Mouse (Mus musculus): ENCODE measurements at regions not wholly inside any gene's neighbourhood (a gene's known extent, or its start where the extent isn't known, plus 50 kb on each side); places are given as distances from the start of the nearest gene placed in this dataset.

DNA sequence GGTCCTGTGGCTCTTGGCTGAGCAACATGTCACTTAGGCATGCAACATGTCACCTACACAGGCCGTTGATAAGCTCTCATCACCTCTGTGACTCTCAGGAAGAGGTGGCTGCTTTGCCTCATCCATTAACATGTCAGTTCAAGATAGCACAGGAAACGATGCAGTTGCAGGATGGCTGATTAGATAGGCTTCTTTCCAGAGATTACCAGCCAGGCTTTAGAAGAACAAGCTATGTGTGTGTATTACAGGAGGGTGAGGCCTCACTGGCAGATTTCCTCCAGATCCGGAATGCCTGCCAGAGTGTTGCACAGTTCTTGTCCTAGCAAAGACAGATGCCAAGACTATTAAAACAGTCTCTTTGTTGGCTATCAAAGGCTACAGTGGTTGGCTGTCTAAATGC lies 220.2 kb upstream of the Ank start:
- ATAC-seq (replicated peaks; ENCODE audit: low FRiP score, poor library complexity, severe bottlenecking) = no peak

DNA sequence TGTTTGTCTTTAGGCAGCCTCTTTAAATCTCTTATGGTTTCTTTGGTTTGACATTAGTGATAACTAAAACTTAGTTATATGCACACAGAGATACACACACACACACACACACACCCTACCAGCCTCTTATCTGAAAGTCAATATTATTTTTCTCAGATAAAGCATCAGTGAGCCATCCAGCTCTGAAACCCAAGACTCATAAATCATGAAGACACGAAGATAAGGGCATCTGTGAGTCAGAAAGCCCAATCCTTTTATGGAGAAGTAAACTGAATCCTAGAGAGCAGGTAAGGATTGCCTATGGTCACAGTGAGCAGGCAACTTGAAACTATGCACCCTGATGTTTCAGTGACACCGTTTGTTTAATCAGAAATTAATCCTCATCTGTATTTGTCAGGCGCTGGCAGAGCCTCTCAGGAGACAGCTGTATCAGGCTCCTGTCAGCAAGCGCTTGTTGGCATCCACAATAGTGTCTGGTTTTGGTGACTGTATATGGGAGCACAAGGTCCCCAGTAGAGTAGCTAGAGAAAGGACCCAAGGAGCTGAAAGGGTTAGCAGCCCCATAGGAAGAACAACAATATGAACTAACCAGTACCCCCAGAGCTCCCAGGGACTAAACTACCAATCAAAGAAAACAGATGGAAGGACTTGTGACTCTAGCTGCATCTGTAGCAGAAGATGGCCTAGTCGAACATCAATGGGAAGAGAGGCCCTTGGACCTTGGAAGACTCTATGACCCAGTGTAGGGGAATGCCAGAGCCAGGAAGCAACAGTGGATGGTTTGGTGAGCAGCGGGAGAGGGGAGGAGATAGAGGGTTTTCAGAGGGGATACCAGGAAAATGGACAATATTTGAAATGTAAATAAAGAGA lies 207.3 kb upstream of the Ank start:
- no peak for ATAC-seq (replicated peaks; ENCODE audit: low FRiP score, poor library complexity, severe bottlenecking)

DNA sequence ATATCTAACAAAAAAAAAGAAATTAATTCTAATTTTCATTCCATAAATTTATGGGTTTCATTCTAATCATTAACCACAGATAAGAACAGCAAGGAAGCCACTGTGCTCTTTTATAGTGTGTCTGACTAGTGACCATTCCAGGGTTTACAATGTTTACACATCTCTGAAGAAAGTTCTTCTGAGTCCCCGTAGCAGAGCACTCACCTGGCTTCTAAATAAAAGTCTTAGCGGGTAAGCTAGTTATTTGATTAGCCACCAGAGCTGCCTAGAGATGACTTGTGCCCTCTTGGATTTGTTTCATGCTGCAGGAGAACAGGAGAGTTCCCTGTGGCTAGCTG lies 206.7 kb upstream of the Ank start:
- ATAC-seq (replicated peaks; ENCODE audit: low FRiP score, poor library complexity, severe bottlenecking) = no peak

DNA sequence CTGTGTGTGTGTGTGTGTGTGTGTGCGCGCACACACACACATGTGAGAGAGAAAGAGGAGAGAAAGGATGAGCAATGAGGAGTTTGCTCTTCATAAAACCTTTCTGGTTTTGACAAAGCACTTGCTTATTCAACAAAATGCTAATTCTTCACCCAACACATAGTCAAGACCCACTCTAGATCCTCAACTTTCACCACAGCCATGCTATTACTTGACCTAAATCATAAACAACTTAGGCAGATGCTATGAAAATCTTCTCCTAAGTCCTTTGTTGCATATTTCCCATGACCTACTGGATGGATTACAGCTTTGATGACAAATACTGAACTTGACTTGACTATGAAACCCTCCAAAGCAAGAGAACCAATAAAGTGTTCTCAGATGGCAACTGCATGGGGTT lies 196.3 kb upstream of the Ank start:
- no peak for ATAC-seq (replicated peaks; ENCODE audit: low FRiP score, poor library complexity, severe bottlenecking)

DNA sequence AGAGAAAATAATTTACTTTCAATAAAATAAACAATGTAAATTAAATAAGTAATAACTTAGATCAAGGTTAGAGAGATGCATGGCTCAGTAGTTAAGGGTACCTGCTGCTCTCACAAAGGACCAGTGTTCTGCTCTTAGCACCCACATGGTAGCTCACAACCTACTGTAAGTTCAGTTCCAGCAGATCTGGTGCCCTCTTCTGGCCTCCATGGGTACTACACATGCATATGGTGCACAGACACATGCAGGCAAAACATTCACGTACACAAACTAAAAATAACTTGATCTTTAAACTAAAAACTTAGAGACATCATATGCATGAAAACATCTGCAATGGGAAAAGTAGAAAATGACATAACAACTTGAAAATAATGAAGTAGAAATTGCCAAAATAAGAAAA lies 184.2 kb upstream of the Ank start:
- no peak for ATAC-seq (replicated peaks; ENCODE audit: low FRiP score, poor library complexity, severe bottlenecking)

DNA sequence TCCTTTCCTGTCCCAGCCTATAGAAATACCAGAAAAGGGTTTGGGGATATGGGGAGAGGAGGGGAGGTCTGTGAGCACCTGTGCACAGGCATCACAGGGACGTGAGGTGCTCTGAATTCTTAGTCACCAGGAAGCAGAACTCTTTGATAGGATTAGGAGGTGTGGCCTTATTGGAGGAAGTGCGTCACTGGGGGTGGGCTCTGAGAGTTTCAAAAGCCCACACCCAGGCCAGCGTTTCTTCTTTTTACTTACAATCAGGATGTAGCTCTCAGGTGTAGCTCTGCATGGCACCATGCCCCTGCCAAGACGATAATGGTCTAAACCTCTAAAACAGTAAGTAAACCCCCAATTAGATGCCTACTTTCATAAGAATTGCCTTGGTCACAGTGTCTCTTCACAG lies 162.6 kb upstream of the Ank start:
- ATAC-seq (replicated peaks; ENCODE audit: low FRiP score, poor library complexity, severe bottlenecking) = no peak

DNA sequence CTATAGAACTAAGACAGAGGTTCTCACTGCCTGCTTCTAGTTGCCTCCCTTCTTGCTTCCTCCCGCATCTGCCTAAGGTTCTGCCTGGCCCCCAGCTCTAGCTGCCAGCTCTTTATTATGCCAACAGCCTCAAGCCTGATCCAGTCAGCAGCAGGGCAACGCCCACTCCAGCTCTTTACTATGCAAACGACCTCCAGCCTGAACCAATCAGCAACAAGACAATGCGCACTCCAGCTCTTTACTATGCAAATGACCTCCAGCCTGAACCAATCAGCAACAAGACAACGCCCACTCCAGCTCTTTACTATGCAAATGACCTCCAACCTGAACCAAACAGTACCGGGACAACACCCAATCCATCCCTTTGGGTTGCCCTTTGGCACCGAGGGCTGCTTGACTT lies 162.2 kb upstream of the Ank start:
- no peak for ATAC-seq (replicated peaks; ENCODE audit: low FRiP score, poor library complexity, severe bottlenecking)

DNA sequence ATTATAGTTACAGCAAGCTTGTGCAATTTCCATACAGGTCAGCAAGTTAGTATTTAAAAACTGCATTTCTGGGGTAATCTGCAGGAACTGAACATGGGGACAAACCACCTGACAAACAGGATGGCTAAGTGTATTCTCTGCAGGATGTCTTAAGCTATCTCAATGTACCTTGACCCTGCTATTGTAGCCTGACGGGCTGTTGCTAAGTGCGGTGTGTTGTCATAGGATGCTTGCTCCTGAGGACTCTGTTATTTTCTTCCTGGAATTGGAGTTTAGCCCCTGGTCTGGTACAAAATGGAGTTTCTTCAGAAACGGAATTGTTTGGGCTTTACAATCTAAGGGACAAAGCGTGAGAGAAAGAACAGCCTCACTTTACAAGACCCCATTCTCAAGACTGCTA lies 161.4 kb upstream of the Ank start:
- no peak for ATAC-seq (replicated peaks; ENCODE audit: low FRiP score, poor library complexity, severe bottlenecking)

DNA sequence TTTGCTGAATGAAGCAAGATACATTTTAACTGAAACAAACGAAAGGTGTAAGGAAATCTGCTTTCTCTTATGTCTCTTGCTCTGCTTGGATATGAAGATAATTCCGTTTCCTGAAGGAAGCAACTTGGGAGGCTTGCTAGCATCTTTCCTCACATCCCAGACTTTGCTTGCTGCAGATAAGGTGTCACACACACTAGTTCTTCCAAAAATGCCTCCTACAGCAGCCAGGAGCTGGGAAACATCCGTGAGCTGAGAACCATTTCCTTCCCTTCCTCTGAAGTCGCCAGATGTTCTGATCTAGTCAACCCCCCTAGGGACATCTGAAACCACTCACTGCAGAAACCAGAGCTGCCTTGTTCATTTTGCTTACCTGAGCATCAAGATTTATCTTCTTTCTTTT lies 157.8 kb upstream of the Ank start:
- ATAC-seq (replicated peaks; ENCODE audit: low FRiP score, poor library complexity, severe bottlenecking) = no peak

DNA sequence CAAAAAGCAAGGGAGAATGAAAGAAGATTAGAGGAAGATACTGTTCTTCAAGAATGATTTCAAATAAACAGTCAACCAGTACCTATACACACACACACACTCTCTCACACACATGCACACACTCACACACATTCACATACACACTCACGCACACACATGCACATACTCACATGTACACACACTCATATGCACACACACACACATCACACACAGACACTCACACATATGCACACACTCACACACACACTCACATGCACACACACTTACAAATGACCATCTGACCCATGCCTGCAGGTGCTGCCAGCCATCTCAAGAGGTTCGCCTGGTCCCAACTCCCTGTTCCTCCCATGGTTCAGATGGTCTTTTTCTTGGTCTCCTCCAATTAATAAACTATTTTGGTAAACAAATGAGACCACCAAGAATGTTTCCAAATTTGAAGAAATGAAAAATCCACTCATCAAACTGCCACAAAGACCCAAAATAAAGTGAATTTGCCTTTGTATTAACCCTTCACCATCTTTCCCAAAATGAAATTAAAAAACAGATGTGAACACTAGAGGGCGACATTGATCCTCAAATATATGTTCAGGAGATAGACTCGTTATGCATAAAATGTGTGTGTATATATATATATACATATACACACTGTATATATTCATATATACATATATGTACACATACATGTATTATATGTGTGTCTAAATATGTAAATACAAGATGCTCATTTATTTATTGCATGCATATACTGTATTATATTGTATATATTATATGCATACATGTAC lies 150.3 kb upstream of the Ank start:
- no peak for ATAC-seq (replicated peaks; ENCODE audit: low FRiP score, poor library complexity, severe bottlenecking)

DNA sequence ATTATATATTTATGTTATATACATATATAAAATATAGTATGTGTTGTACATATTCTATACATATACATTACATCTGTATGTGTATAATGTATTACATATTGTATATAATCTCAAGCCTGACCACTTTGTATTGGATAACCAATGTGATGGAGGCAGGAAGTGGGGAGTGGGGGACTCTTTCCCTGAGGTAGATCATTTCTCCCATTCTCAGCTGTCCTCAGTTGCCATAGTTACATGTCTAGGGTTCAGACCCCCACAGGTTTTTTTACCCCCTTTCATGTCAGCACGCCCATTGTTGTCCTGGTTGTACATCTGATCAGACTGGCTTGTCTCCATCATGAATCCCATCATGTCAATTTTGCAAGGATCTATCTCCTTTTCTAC lies 149.7 kb upstream of the Ank start:
- no peak for ATAC-seq (replicated peaks; ENCODE audit: low FRiP score, poor library complexity, severe bottlenecking)

DNA sequence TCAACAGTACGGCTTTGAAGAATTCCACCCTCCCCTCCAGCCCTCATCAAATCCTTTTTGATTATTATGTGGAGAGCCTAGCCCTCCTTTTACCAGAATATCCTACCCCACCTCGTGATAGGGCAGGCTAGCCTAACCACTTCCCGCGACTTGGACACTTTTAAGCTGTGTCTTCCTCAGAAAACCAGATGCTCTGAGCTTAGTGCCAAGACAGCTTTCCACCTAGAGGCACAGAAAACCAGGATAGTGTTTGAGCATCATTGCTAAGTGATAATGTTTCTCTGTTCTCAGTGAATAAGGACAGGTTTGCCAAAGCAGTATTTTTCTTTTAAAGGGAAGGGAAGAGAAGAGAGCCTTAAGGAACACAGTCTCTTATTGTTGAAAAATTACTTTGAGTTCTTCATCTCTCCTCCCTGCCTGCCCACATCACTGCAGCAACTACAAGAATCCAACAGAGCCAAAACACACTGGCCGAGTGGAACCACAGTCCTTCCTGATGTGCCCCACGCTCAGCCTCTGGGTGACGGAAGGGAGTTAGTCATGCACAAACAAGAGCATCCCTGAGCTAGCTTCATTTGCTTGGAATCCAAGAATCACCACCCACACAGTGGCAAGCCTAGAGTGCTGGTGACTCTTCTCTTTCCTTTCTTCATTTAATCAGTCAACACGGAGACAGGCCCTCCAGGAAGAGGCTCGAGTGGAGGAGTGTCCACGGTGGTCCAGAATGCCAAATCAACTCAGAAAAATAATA lies 144.4 kb upstream of the Ank start:
- no peak for ATAC-seq (replicated peaks; ENCODE audit: low FRiP score, poor library complexity, severe bottlenecking)

DNA sequence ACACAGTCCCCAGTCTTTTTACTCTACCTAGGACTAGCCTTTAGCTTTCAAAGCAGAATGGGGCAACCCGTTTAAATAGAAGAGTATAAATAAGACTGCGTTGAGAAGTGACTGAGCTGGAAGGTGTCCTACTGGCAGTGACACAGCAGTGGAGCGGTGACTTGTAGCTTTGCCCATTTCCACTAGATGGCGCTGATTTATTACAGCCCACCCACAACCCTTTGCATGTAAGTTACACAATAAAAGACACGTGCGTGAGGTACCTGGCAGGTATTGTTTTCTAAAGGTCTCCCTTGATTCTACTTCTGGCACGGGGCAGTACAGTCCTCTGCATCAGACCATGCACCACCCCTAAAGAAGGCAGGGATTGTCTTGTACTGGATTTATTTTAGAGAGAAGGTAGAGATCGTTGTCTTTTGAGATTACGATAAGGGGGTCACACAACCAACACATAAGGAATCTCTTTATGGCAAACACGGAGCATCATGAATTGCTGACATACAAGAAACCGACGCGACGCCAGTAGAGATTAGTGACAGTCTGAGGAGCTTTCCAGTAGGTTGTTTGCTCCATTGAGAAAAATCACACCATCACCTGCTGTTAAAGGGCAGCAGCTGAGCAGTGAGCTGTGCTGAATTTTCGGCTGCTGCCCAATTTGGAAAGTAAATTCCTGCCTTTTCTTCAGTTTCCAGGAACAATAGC lies 140.5 kb upstream of the Ank start:
- ATAC-seq (replicated peaks; ENCODE audit: low FRiP score, poor library complexity, severe bottlenecking) = peak; percentile 91

DNA sequence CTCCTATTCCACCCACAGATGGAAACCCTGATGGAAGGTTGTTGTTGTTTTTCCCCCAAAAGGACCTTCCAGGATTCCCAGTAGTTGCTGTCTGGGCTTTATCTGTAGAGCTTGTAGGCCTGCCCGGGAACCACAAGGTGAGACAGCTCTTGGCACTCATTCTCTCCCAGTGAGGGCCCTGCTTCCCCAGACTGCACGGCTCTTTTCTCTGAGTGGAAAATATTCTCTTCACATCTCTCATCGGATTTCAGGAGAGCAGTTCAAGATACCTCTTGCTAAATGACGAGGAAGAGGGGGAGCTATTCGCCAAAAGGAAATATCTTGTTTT lies 140.0 kb upstream of the Ank start:
- no peak for ATAC-seq (replicated peaks; ENCODE audit: low FRiP score, poor library complexity, severe bottlenecking)

DNA sequence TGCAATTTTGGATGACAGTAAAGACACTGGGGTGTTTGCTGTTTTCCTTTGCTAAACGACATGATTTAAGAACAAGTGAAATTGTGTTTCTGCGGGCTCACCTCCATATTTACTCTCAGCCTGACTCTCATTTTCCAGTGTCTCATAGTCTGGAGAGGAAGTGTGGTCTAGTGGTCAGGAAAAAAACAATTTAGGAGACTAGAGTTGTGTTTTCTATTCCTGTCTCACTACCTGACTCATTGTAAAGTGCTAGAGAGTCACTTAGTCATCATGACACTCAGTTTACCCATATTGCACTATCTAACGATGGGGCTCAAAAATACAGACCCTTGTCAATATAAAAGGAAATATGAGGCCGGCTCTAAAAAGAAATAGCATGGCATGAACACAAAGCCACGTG lies 138.7 kb upstream of the Ank start:
- no peak for ATAC-seq (replicated peaks; ENCODE audit: low FRiP score, poor library complexity, severe bottlenecking)

DNA sequence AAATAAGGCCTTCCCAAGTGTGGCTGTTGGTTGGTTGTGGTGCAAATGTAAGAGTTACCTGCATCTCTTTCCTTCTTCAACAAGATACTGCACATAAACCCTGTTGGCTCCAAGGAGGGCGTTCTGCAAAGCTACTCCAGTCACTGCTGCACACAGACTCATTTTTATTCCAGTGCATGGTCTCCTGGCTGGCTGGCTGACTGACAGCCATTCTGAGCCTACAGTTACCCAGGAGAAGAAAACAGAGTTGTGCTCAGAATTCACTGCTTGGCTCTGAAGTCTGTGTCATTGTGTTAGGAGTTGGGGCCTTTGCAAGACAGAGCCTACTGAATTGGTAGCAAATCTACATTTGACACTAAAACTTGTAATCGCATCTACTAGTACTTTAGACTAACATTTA lies 138.0 kb upstream of the Ank start:
- no peak for ATAC-seq (replicated peaks; ENCODE audit: low FRiP score, poor library complexity, severe bottlenecking)

DNA sequence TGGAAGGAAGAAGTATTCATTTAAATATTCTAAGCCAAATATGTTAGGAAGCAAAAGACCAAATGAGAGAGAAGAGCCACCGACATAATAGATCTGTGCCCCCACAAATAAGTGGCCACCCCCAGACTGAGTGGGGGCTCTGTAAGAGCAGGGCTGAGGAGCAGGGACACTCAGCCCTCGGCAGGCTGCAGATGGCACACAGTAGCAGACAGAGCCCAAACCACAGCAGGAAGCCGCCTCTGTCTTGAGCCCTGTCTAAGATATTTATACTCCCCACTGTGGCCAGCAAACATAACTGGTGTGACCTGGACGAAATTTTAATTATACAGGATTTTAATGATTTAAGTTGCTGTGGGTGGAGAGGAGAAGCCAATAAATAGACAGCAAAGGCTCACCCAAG lies 126.4 kb upstream of the Ank start:
- no peak for ATAC-seq (replicated peaks; ENCODE audit: low FRiP score, poor library complexity, severe bottlenecking)

DNA sequence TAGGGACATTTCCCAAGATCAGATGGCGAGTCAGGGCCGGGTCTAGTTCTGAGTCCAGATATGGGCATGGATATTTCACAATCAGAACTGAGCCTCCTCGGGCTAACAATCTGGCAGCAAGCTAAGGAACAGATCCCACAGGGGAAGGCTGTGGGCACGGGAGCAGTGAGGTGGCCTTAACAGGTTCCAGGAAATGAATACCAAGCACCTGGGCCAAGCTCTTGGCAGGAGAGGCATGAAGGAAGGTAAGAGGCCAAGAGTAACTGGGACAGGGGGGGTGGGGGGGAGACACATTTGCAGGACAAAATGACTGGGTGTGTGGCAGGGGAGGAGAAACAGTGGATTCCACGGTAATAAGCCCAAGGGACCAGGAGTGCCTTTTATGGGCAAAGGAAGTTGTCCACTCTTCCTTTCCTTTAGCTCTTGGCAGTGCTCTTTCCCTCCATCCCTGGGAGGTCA lies 124.9 kb upstream of the Ank start:
- no peak for ATAC-seq (replicated peaks; ENCODE audit: low FRiP score, poor library complexity, severe bottlenecking)

DNA sequence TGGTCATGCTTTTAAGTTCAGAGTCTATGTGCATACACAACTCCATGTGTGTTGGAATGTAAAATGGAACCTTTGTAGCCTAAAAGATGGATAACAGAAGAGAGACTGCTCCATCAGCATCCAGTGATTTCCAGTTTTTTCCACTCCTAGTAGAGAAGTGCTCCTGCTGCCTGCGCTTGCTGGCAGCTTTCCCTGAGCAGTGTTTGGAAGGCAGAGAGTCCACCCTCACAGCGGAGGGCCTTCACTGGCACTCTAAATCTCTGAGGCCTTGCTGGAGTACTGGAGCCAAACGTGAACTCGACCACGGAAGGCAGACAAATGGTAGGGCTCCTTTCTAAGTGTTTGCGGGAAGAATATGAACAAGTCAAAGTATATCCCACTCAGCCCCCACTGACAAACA lies 108.0 kb upstream of the Ank start:
- no peak for ATAC-seq (replicated peaks; ENCODE audit: low FRiP score, poor library complexity, severe bottlenecking)

DNA sequence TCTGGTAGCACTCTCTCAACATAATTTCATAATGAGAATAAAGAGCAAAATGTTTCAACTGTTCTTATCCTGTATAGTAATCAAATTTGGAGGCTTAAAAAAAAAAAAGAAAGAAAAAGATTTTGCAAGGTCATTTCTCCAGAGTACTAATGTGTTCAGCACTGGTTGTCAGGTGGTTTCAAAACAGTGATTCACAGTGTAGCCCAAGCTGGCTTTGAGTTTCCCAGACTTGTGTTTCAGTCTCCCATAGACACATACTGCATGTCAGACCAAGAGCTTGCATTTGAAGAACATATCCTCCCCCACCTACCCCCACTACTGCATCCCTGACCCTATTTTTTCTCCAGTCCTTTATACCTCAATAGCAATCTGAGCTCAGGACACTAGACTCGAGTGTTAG lies 107.2 kb upstream of the Ank start:
- no peak for ATAC-seq (replicated peaks; ENCODE audit: low FRiP score, poor library complexity, severe bottlenecking)
